Mouse (Mus musculus) thymus, adult 2 months (tissue): ENCODE measurements around the gene Prmt1. TPM values are rescaled to one million over a fixed set of nuclear protein-coding genes. Genes with fewer than 3 reads are reported as not detected.

Source experiments
- DNase-seq: peaks from one replicate; pipeline ENCODE4 v3.0.0; 2021
- H3K27ac ChIP-seq: fragments of 200-500 bp; 2 replicates; pipeline ENCODE4 v1.5.1; 2012; ENCODE audit warnings: low read length, control low read depth; ENCODE audit not compliant: control insufficient read depth, insufficient read depth
- H3K27me3 ChIP-seq: fragments of 200-500 bp; 2 replicates; pipeline ENCODE4 v1.6.1; 2012; ENCODE audit warnings: mild to moderate bottlenecking, low read length, moderate library complexity, mixed read lengths; ENCODE audit not compliant: control insufficient read depth, insufficient read depth
- H3K36me3 ChIP-seq: fragments of 200-500 bp; 2 replicates; pipeline ENCODE4 v1.6.1; 2012; ENCODE audit warnings: mild to moderate bottlenecking, low read length, moderate library complexity; ENCODE audit not compliant: control insufficient read depth, insufficient read depth
- H3K4me1 ChIP-seq: fragments of 200-500 bp; replicated peaks from 2 replicates; pipeline ENCODE4 v1.6.1; 2012; ENCODE audit warnings: low read length; ENCODE audit not compliant: control insufficient read depth, insufficient read depth
- H3K4me3 ChIP-seq: fragments of 200-500 bp; 2 replicates; pipeline ENCODE4 v1.5.1; 2012; ENCODE audit warnings: mild to moderate bottlenecking, low read length, control low read depth, moderate library complexity; ENCODE audit not compliant: control insufficient read depth, insufficient read depth
- CTCF ChIP-seq: fragments of 200-500 bp; IDR thresholded peaks from 2 replicates; pipeline ENCODE4 v1.5.1; 2012; ENCODE audit warnings: mild to moderate bottlenecking, control low read depth, low read length, moderate library complexity, borderline replicate concordance; ENCODE audit not compliant: control insufficient read depth, poor library complexity, insufficient read depth; ENCODE audit errors: extremely low read depth
- POLR2A ChIP-seq: fragments of 200-500 bp; IDR thresholded peaks from 2 replicates; pipeline ENCODE4 v1.6.1; 2012; ENCODE audit warnings: mild to moderate bottlenecking, low read length, control low read depth, moderate library complexity; ENCODE audit not compliant: control insufficient read depth, poor library complexity, insufficient read depth; ENCODE audit errors: extremely low read depth
- WGBS: fragments of 180-500 bp; shearing (Covaris S2); methylation state at CpG from one replicate; pipeline ENCODE4 v1.1.7; 2018; 5-methylcytosine and 5-hydroxymethylcytosine counted together
- polyA plus RNA-seq: library from polyadenylated mRNA; depleted of rRNA; stranded (reverse); fragments of >200 nt; gene quantifications from 2 replicates; pipeline ENCODE4 v1.2.3, GENCODE M21; 2012

Prmt1 gene
- polyA plus RNA-seq, 1 experiment: 242 TPM

GRCm38 (mm10) chr7:45012824-45013223 is 26.5 kb upstream of the Prmt1 start:
- Histone ChIP-seq H3K4me3 (no peak overlapping the region), H3K36me3 (peaks cover 26% of the 10 kb centered on the region), H3K4me1 (no peaks in the 10 kb centered on the region; the same call in 1 of the 2 replicates), H3K27me3 (no peaks in the 10 kb centered on the region), H3K27ac (no peak overlapping the region)
- no peak for DNase-seq
- 96% methylated on average over 4 of the region's 4 CpGs for WGBS
- no peak for TF ChIP-seq CTCF
- TF ChIP-seq POLR2A: no peak

DNA sequence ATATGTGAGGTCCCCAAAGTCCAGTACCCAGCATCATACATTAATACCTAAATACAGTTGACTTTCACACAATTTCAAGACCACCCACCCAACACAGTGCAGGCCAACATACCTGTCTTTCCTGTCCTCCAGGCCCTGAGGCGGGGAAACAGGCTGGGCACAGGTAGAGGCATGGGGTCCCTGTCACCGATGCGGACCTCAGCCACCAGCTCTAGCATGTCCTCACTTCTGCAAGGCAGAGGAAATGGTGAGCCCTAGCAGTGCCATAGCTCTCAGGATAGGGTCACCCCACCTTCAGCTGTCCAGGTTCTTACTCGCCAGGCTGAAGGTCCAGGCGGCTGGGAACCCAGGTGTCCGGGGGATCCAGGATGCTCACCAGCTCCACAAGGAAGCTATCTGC is 25.6 kb upstream of the Prmt1 start:
- no peaks in the 10 kb centered on the region; the same call in 1 of the 2 replicates for H3K4me1 ChIP-seq
- no peak for TF ChIP-seq CTCF
- no peak for TF ChIP-seq POLR2A
- H3K4me3 ChIP-seq: no peak overlapping the region
- no peaks in the 10 kb centered on the region for H3K27me3 ChIP-seq
- WGBS: 96% methylated on average over 6 of the region's 6 CpGs
- H3K36me3 ChIP-seq: peaks cover 30% of the 10 kb centered on the region
- DNase-seq: no peak
- no peak overlapping the region for H3K27ac ChIP-seq

DNA sequence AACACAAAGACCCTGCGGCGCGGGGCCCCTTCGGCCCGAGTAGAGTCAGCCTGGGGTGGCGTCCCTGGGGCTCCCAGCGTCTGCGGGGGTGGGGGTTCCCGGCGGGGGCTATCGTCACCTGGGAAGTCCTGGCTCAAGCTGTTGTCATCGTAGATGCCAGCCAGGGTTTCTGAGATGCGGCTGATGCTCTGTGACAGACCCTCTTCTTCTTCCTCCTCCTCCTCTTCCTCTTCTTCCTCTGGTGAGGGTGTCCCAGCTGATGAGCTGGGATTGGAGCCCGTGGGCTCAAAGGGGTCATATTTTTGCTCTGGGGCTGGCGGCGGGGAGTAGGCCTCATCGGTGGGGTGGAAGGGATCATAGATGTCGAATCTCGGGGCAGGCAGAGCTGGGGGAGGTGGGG is 22.0 kb upstream of the Prmt1 start:
- H3K27me3 ChIP-seq: no peaks in the 10 kb centered on the region
- no peak overlapping the region for H3K4me3 ChIP-seq
- DNase-seq: no peak
- H3K36me3 ChIP-seq: peaks cover 47% of the 10 kb centered on the region
- TF ChIP-seq POLR2A: no peak
- no peak for TF ChIP-seq CTCF
- no peak overlapping the region for H3K27ac ChIP-seq
- 98% methylated on average over 19 of the region's 19 CpGs for WGBS
- H3K4me1 ChIP-seq: no peaks in the 10 kb centered on the region

DNA sequence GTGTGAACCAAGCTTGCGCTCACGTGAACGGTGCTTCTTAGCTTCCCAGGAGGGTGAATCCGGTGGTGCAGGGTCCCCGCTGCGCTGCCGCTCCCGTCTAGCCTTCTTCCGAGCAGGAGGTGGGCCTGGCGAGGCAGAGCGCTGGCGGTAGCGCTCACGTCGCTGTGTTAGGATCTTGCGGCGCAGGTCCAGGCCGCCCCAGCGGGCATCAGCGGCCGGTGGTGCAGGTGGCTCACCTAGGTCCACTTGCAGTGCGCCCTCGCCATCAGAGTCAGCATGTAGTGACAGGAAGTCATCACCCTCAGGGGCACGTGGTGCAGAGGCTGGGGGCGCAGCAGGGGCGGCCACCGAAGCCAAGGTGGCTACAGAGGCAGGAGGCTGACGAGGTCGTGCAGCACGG is 21.5 kb upstream of the Prmt1 start:
- no peak for DNase-seq
- Histone ChIP-seq H3K27me3 (no peaks in the 10 kb centered on the region), H3K27ac (no peak overlapping the region), H3K36me3 (peaks cover 53% of the 10 kb centered on the region), H3K4me1 (no peaks in the 10 kb centered on the region), H3K4me3 (no peak overlapping the region)
- 97% methylated on average over 30 of the region's 30 CpGs for WGBS
- no peak for TF ChIP-seq POLR2A
- no peak for TF ChIP-seq CTCF

- Histone ChIP-seq H3K36me3 (peaks cover 55% of the 10 kb centered on the region), H3K4me1 (no peaks in the 10 kb centered on the region), H3K4me3 (no peak overlapping the region), H3K27ac (no peak overlapping the region), H3K27me3 (no peaks in the 10 kb centered on the region)
- no peak for DNase-seq
- 98% methylated on average over 29 of the region's 29 CpGs for WGBS
- TF ChIP-seq CTCF: no peak
- no peak for TF ChIP-seq POLR2A
These were observed 20.8 kb upstream of the Prmt1 start for GRCm38 (mm10) chr7:45007141-45007540.

- TF ChIP-seq POLR2A (no peak), CTCF (no peak)
- peaks cover 55% of the 10 kb centered on the region for H3K36me3 ChIP-seq
- H3K27me3 ChIP-seq: no peaks in the 10 kb centered on the region
- DNase-seq: no peak
- no peak overlapping the region for H3K27ac ChIP-seq
- 97% methylated on average over 12 of the region's 12 CpGs for WGBS
- H3K4me1 ChIP-seq: no peaks in the 10 kb centered on the region
- H3K4me3 ChIP-seq: no peak overlapping the region
These were observed 20.1 kb upstream of the Prmt1 start for GRCm38 (mm10) chr7:45006503-45006902.

DNA sequence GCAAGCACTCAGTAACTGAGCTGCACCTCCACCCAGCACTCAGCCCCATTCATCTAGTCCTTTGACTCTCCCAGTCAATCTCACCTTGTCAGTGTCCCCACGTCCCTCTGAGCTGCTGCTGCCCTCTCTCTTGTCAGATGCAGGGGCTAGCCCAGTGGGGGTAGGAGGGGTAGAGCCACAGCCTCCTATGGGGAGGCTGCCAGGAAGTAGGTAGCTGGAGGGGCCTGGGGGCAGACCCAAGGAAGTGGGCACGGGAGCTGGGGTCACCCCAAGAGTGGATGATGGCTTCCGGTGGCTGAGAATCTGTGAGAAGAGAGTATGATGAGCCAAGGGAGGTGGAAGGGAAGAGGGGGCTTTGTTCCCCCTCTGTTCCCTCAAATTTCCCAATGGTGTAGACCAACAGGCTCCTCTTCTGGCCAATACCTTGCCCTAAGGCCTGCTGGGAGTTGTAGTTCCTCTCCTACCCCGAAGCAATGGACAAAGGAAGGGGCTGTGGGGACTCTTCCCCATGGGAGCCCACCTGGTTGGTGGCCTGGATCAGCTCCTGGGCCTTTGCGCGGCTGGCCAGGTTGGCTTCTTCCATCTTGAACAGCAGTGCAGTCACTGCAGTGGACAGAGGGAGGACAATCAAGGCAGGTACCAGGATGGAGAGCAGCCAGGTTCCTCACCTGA is 19.1 kb upstream of the Prmt1 start:
- Histone ChIP-seq H3K4me1 (no peaks in the 10 kb centered on the region), H3K27me3 (no peaks in the 10 kb centered on the region), H3K36me3 (peaks cover 63% of the 10 kb centered on the region), H3K4me3 (no peak overlapping the region), H3K27ac (no peak overlapping the region)
- WGBS: 89% methylated on average over 6 of the region's 6 CpGs
- TF ChIP-seq CTCF: no peak
- no peak for TF ChIP-seq POLR2A
- DNase-seq: no peak
